Mouse (Mus musculus): ENCODE measurements around the gene Tgfb1.
"Not testable (repeated sequence)": the region's sequence is repeated elsewhere in the genome, so short reads cannot be mapped to it uniquely, and the experiment has no call there.

Tgfb1 gene

GRCm38 (mm10) chr7:25703793-25704494, 17.1 kb downstream of the Tgfb1 start:
- DNase-seq (ENCODE audit: inconsistent age in 2 of 2, low spot score in 1 of 2), result no peak

- DNase-seq (ENCODE audit: inconsistent age in 2 of 2, low spot score in 1 of 2), result peak in 1 of 2 experiments; percentile 65
Observed at GRCm38 (mm10) chr7:25704716-25705364, 18.0 kb downstream of the Tgfb1 start.

- DNase-seq (ENCODE audit: inconsistent age in 2 of 2, low spot score in 1 of 2), result peak in 1 of 2 experiments; percentile 66
Observed at GRCm38 (mm10) chr7:25705801-25706251, 19.0 kb downstream of the Tgfb1 start.

- no peak for DNase-seq (ENCODE audit: inconsistent age in 2 of 2, low spot score in 1 of 2)
Observed at GRCm38 (mm10) chr7:25706578-25707170, 19.9 kb downstream of the Tgfb1 start.

- DNase-seq (ENCODE audit: inconsistent age in 2 of 2, low spot score in 1 of 2), result peak; percentile 62 to 78
Observed at GRCm38 (mm10) chr7:25707581-25708292, 20.9 kb downstream of the Tgfb1 start.

- peak in 1 of 2 experiments; percentile 63 for DNase-seq (ENCODE audit: inconsistent age in 2 of 2, low spot score in 1 of 2)
Observed at GRCm38 (mm10) chr7:25709961-25710360, 23.2 kb downstream of the Tgfb1 start.

GRCm38 (mm10) chr7:25710519-25711130, 23.8 kb downstream of the Tgfb1 start:
- DNase-seq (ENCODE audit: inconsistent age in 2 of 2, low spot score in 1 of 2), result peak; percentile 61 to 70

GRCm38 (mm10) chr7:25711165-25711564, 24.4 kb downstream of the Tgfb1 start:
- DNase-seq (ENCODE audit: inconsistent age in 2 of 2, low spot score in 1 of 2), result no peak

- DNase-seq (ENCODE audit: inconsistent age in 2 of 2, low spot score in 1 of 2), result peak; percentile 78
Observed at GRCm38 (mm10) chr7:25711731-25712197, 25.0 kb downstream of the Tgfb1 start.

GRCm38 (mm10) chr7:25712801-25713200, 26.0 kb downstream of the Tgfb1 start:
- DNase-seq (ENCODE audit: inconsistent age in 2 of 2, low spot score in 1 of 2), result no peak

GRCm38 (mm10) chr7:25714581-25714980, 27.8 kb downstream of the Tgfb1 start:
- no peak for DNase-seq (ENCODE audit: inconsistent age in 2 of 2, low spot score in 1 of 2)

- peak in 1 of 2 experiments; percentile 25 for DNase-seq (ENCODE audit: inconsistent age in 2 of 2, low spot score in 1 of 2)
Observed at GRCm38 (mm10) chr7:25715731-25716271, 29.0 kb downstream of the Tgfb1 start.

GRCm38 (mm10) chr7:25717478-25717877, 30.7 kb downstream of the Tgfb1 start:
- DNase-seq (ENCODE audit: inconsistent age in 2 of 2, low spot score in 1 of 2), result peak in 1 of 2 experiments; percentile 22

- DNase-seq (ENCODE audit: inconsistent age in 2 of 2, low spot score in 1 of 2), result peak; percentile 95 to 98
Observed at GRCm38 (mm10) chr7:25718788-25719417, 32.1 kb downstream of the Tgfb1 start, which contains the start of gene Ccdc97. Gene Ccdc97, minus strand, starts transcription at chr7:25719088.

- DNase-seq (ENCODE audit: inconsistent age in 2 of 2, low spot score in 1 of 2), result peak; percentile 78 to 93
Observed at GRCm38 (mm10) chr7:25719761-25720610, 33.2 kb downstream of the Tgfb1 start.

GRCm38 (mm10) chr7:25720760-25721159, 34.0 kb downstream of the Tgfb1 start:
- DNase-seq (ENCODE audit: inconsistent age in 2 of 2, low spot score in 1 of 2), result peak in 1 of 2 experiments; percentile 22

GRCm38 (mm10) chr7:25721776-25722175, 35.0 kb downstream of the Tgfb1 start:
- not testable (repeated sequence) for DNase-seq (ENCODE audit: inconsistent age in 2 of 2, low spot score in 1 of 2)

GRCm38 (mm10) chr7:25725886-25726285, 39.1 kb downstream of the Tgfb1 start:
- no peak for DNase-seq (ENCODE audit: inconsistent age in 2 of 2, low spot score in 1 of 2)

GRCm38 (mm10) chr7:25727800-25728199, 41.0 kb downstream of the Tgfb1 start:
- DNase-seq (ENCODE audit: inconsistent age in 2 of 2, low spot score in 1 of 2), result no peak

Data from adrenal gland, adult (tissue).